Mouse (Mus musculus): Measurements from ENCODE around the gene Abhd17c. TPM values are rescaled to one million over a fixed set of nuclear protein-coding genes. Genes with fewer than 3 reads are reported as not detected.

The Abhd17c gene
- total and polyA plus RNA-seq, 3 experiments, result 33.5 to 55.7 TPM; not detected in 1

DNA sequence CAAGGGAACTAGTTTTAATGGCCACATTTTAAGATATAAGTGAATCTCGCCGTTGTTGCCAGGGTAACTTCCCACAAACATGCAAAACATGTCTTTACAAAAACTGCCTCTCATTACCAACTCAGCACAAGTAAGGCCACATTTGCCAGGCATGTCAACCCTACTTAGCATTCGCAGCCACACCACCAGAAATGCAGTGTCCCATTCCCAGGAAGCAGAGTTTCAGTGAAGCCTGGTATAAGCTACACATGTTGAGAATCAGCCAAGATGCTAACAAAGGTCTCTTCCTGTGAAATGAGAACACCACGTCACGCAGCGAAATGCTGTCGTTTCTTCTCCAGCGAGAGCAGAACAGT, 38.7 kb downstream of the Abhd17c start:
- Histone ChIP-seq H3K27ac (ENCODE audit: control insufficient read depth, low read depth, low read length) (no peak overlapping the region), H3K36me3 (ENCODE audit: control insufficient read depth in 1 of 2, insufficient read depth in 2 of 2, low read length in 2 of 2) (peaks cover 0 to 10% of the 10 kb centered on the region in 2 experiments; a peak in 2 of 4 replicates), H3K4me3 (ENCODE audit: control insufficient read depth in 1 of 2, insufficient read depth in 1 of 2, low read depth in 2 of 2, low read length in 2 of 2) (no peak overlapping the region), H3K9me3 (replicated peaks; ENCODE audit: insufficient read depth, low read length) (no peaks in the 10 kb centered on the region), H3K4me1 (ENCODE audit: control insufficient read depth in 1 of 2, insufficient read depth in 2 of 2, low read length in 2 of 2) (no peaks in the 10 kb centered on the region), H3K9ac (ENCODE audit: control insufficient read depth, low read depth, low read length, poor library complexity, severe bottlenecking) (no peak overlapping the region), H3K79me2 (ENCODE audit: control insufficient read depth, insufficient read depth, low read length, poor library complexity) (peaks cover 3% of the 10 kb centered on the region; the same call in 1 of the 2 replicates), H3K27me3 (ENCODE audit: control insufficient read depth in 1 of 2, insufficient read depth in 2 of 2, low read length in 2 of 2) (no peaks in the 10 kb centered on the region)
- TF ChIP-seq GABPA (IDR thresholded peaks at IDR 0.05; ENCODE audit: low read depth, low read length) (no peak), BHLHE40 (IDR thresholded peaks at IDR 0.05; ENCODE audit: borderline replicate concordance, low read depth, low read length) (no peak), CHD2 (IDR thresholded peaks at IDR 0.05; ENCODE audit: low read length) (no peak), ZMIZ1 (IDR thresholded peaks at IDR 0.05; ENCODE audit: low read depth, low read length) (no peak), ELF1 (IDR thresholded peaks at IDR 0.05; ENCODE audit: low read depth, low read length) (no peak), TCF12 (IDR thresholded peaks at IDR 0.05; ENCODE audit: low read depth, low read length) (no peak), MAFK (IDR thresholded peaks at IDR 0.05; ENCODE audit: borderline replicate concordance, low read depth, low read length) (no peak), CTCF (IDR thresholded peaks at IDR 0.05 in 2 of 3, conservative IDR thresholded peaks at IDR 0.05 in 1 of 3; ENCODE audit: control insufficient read depth in 1 of 3, insufficient read depth in 1 of 3, low read depth in 2 of 3, low read length in 3 of 3, poor library complexity in 1 of 3, severe bottlenecking in 1 of 3) (no peak), USF2 (IDR thresholded peaks at IDR 0.05; ENCODE audit: borderline replicate concordance in 1 of 2, insufficient read depth in 1 of 2, low read depth in 1 of 2, low read length in 2 of 2) (no peak), UBTF (IDR thresholded peaks at IDR 0.05; ENCODE audit: borderline replicate concordance, insufficient read depth, low read depth, low read length) (no peak), E2F4 (IDR thresholded peaks at IDR 0.05; ENCODE audit: borderline replicate concordance, low read depth, low read length) (no peak), MAX (IDR thresholded peaks at IDR 0.05; ENCODE audit: low read length) (no peak), USF1 (IDR thresholded peaks at IDR 0.05; ENCODE audit: low read depth, low read length) (no peak), MXI1 (IDR thresholded peaks at IDR 0.05; ENCODE audit: low read depth, low read length) (no peak), ETS1 (IDR thresholded peaks at IDR 0.05; ENCODE audit: low read depth, low read length) (no peak)
- no peak for DNase-seq (ENCODE audit: low read depth, low spot score)

DNA sequence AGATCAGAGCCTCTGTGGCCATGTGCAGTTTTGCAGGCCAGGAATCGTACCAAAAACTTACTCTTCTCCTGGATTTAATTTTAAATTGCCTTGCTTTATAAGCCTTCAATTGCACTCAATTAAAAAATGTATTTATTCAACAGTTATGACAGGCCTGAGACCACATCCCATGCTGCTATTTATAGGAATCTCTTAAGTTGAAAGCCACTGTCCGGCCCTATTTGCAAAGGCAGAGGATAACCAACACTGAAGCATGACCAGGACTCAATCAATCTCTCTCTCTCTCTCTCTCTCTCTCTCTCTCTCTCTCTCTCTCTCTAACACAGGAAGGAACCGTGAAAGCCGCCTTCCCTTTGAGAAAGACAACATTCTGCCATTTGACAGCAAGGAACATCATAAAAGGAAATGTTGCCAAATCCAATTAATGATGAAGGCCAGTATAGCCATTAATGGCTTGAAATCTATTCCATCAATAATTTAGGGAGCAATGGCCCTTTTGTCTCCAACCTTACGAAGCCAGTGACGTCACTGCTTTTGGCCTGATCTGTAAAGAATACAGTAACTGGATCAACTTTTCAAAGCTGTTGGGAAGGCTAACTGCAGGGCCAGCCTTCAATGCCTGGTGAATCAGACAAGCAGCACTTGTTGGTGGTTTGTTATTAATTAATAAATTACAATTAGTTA, 39.2 kb downstream of the Abhd17c start:
- Histone ChIP-seq H3K36me3 (ENCODE audit: control insufficient read depth in 1 of 2, insufficient read depth in 2 of 2, low read length in 2 of 2) (peaks cover 0 to 10% of the 10 kb centered on the region in 2 experiments; a peak in 2 of 4 replicates), H3K27ac (ENCODE audit: control insufficient read depth, low read depth, low read length) (no peak overlapping the region), H3K9me3 (replicated peaks; ENCODE audit: insufficient read depth, low read length) (no peaks in the 10 kb centered on the region), H3K27me3 (ENCODE audit: control insufficient read depth in 1 of 2, insufficient read depth in 2 of 2, low read length in 2 of 2) (no peaks in the 10 kb centered on the region), H3K9ac (ENCODE audit: control insufficient read depth, low read depth, low read length, poor library complexity, severe bottlenecking) (no peak overlapping the region), H3K4me1 (ENCODE audit: control insufficient read depth in 1 of 2, insufficient read depth in 2 of 2, low read length in 2 of 2) (no peaks in the 10 kb centered on the region), H3K4me3 (ENCODE audit: control insufficient read depth in 1 of 2, insufficient read depth in 1 of 2, low read depth in 2 of 2, low read length in 2 of 2) (no peak overlapping the region), H3K79me2 (ENCODE audit: control insufficient read depth, insufficient read depth, low read length, poor library complexity) (peaks cover 2% of the 10 kb centered on the region; the same call in 1 of the 2 replicates)
- TF ChIP-seq MAZ (IDR thresholded peaks at IDR 0.05; ENCODE audit: low read depth, low read length), result no peak
- TF ChIP-seq ZNF384 (IDR thresholded peaks at IDR 0.05; ENCODE audit: low read depth, low read length), result no peak
- no peak for TF ChIP-seq ZC3H11A (IDR thresholded peaks at IDR 0.05; ENCODE audit: low read depth, low read length)
- TF ChIP-seq POLR2AphosphoS5 (IDR thresholded peaks at IDR 0.05; ENCODE audit: borderline replicate concordance, low read depth, low read length), result no peak
- no peak for TF ChIP-seq KAT2A (conservative IDR thresholded peaks at IDR 0.05; ENCODE audit: low read depth, low read length)
- DNase-seq (ENCODE audit: low read depth, low spot score), result no peak

Data from MEL (cell line).